Mouse (Mus musculus) gastrocnemius, adult 18-20 months (tissue): ENCODE data around the gene E330009J07Rik. TPM values are rescaled to one million over a fixed set of nuclear protein-coding genes. Genes with fewer than 3 reads are reported as not detected.

Experiments used
- total RNA-seq, 2 experiments: library from RNA; stranded (reverse); gene quantifications; 2 replicates each; pipeline ENCODE4 v1.2.3; 2021

The E330009J07Rik gene
- total RNA-seq, 2 experiments from 2014 or later: 0.64 to 1.2 TPM

Other genes starting within 250 kb of the E330009J07Rik start
- gene Agk, start 111.0 kb downstream of the E330009J07Rik start, total RNA-seq: 1 to 10 TPM; 6.1 TPM
- not detected for gene Wee2, start 3.0 kb upstream of the E330009J07Rik start, total RNA-seq
- 10 to 100 TPM; 21.1 to 23.8 TPM for gene Ssbp1, start 35.2 kb upstream of the E330009J07Rik start, total RNA-seq
- gene Tas2r137, start 55.1 kb upstream of the E330009J07Rik start, total RNA-seq: not detected
- not detected for gene Tas2r108, start 57.4 kb upstream of the E330009J07Rik start, total RNA-seq
- not detected for gene Prss37, start 83.4 kb upstream of the E330009J07Rik start, total RNA-seq
- gene Olfr461, start 118.9 kb upstream of the E330009J07Rik start, total RNA-seq: not detected
- not detected for gene Olfr460, start 133.4 kb upstream of the E330009J07Rik start, total RNA-seq
- under 1 TPM in 1 of 2 experiments, not detected in 1; 0.21 TPM for gene Clec5a, start 149.7 kb upstream of the E330009J07Rik start, total RNA-seq
- gene Tas2r138, start 177.2 kb upstream of the E330009J07Rik start, total RNA-seq: not detected
- under 1 TPM; 0.38 to 0.50 TPM for gene Mgam, start 192.7 kb upstream of the E330009J07Rik start, total RNA-seq